Mouse (Mus musculus): ENCODE data around the gene 5730522E02Rik. TPM values are rescaled to one million over a fixed set of nuclear protein-coding genes. Genes with fewer than 3 reads are reported as not detected.

Gene 5730522E02Rik
- polyA plus RNA-seq, 1 experiment from 2014 or later: 2.6 TPM

- Histone ChIP-seq H3K36me3 (ENCODE audit: control insufficient read depth, insufficient read depth, low read length) (no peaks in the 10 kb centered on the region), H3K9me3 (ENCODE audit: control insufficient read depth, low read length) (no peaks in the 10 kb centered on the region), H3K27ac (replicated peaks; ENCODE audit: low read depth, low read length) (no peak overlapping the region), H3K4me3 (ENCODE audit: low read depth, low read length) (no peak overlapping the region), H3K9ac (ENCODE audit: low read depth, low read length) (no peak overlapping the region), H3K4me1 (ENCODE audit: control insufficient read depth, insufficient read depth, low read length) (no peaks in the 10 kb centered on the region), H3K27me3 (replicated peaks; ENCODE audit: control insufficient read depth, insufficient read depth, low read length) (no peaks in the 10 kb centered on the region), H3K4me2 (ENCODE audit: low read depth, low read length) (peak overlapping the region; percentile 22)
- ATAC-seq (ENCODE audit: low read depth) (no peak), DNase-seq (ENCODE audit: low spot score) (peak; percentile 33)
- WGBS: 45% methylated on average over 9 of the region's 9 CpGs
These were observed 354.8 kb downstream of the 5730522E02Rik start for GRCm38 (mm10) chr11:25855794-25856193.

GRCm38 (mm10) chr11:25854216-25854615 lies 356.3 kb downstream of the 5730522E02Rik start:
- H3K36me3 ChIP-seq (ENCODE audit: control insufficient read depth, insufficient read depth, low read length): no peaks in the 10 kb centered on the region
- no peak for DNase-seq (ENCODE audit: low spot score)
- H3K4me1 ChIP-seq (ENCODE audit: control insufficient read depth, insufficient read depth, low read length): no peaks in the 10 kb centered on the region
- no peak overlapping the region for H3K27ac ChIP-seq (replicated peaks; ENCODE audit: low read depth, low read length)
- no peaks in the 10 kb centered on the region for H3K27me3 ChIP-seq (replicated peaks; ENCODE audit: control insufficient read depth, insufficient read depth, low read length)
- no peak overlapping the region for H3K4me3 ChIP-seq (ENCODE audit: low read depth, low read length)
- H3K9me3 ChIP-seq (ENCODE audit: control insufficient read depth, low read length): no peaks in the 10 kb centered on the region
- WGBS: 83% methylated on average over 10 of the region's 10 CpGs
- ATAC-seq (ENCODE audit: low read depth): no peak
- no peak overlapping the region for H3K4me2 ChIP-seq (ENCODE audit: low read depth, low read length)
- no peak overlapping the region for H3K9ac ChIP-seq (ENCODE audit: low read depth, low read length)

- Histone ChIP-seq H3K4me1 (ENCODE audit: control insufficient read depth, insufficient read depth, low read length) (no peaks in the 10 kb centered on the region), H3K9me3 (ENCODE audit: control insufficient read depth, low read length) (no peaks in the 10 kb centered on the region), H3K9ac (ENCODE audit: low read depth, low read length) (no peak overlapping the region), H3K4me3 (ENCODE audit: low read depth, low read length) (no peak overlapping the region), H3K27ac (replicated peaks; ENCODE audit: low read depth, low read length) (no peak overlapping the region), H3K27me3 (replicated peaks; ENCODE audit: control insufficient read depth, insufficient read depth, low read length) (no peaks in the 10 kb centered on the region), H3K36me3 (ENCODE audit: control insufficient read depth, insufficient read depth, low read length) (no peaks in the 10 kb centered on the region), H3K4me2 (ENCODE audit: low read depth, low read length) (no peak overlapping the region)
- ATAC-seq (ENCODE audit: low read depth) (no peak), DNase-seq (ENCODE audit: low spot score) (no peak)
- WGBS: 39% methylated on average over 5 of the region's 5 CpGs
These were observed 357.5 kb downstream of the 5730522E02Rik start for GRCm38 (mm10) chr11:25853032-25853431.

- 49% methylated on average over 14 of the region's 14 CpGs for WGBS
- ATAC-seq (ENCODE audit: low read depth): no peak
- H3K9me3 ChIP-seq (ENCODE audit: control insufficient read depth, low read length): no peaks in the 10 kb centered on the region
These were observed 361.5 kb downstream of the 5730522E02Rik start for GRCm38 (mm10) chr11:25848824-25849644.

GRCm38 (mm10) chr11:25838451-25838850 lies 372.1 kb downstream of the 5730522E02Rik start:
- no peak overlapping the region for H3K9ac ChIP-seq (ENCODE audit: low read depth, low read length)
- H3K9me3 ChIP-seq (ENCODE audit: control insufficient read depth, low read length): no peaks in the 10 kb centered on the region

More at GRCm38 (mm10) chr11:25848824-25849644, 361.5 kb downstream of the 5730522E02Rik start:
- no peaks in the 10 kb centered on the region for H3K4me1 ChIP-seq (ENCODE audit: control insufficient read depth, insufficient read depth, low read length)
- H3K27me3 ChIP-seq (replicated peaks; ENCODE audit: control insufficient read depth, insufficient read depth, low read length): no peaks in the 10 kb centered on the region
- H3K4me2 ChIP-seq (ENCODE audit: low read depth, low read length): peak overlapping the region; percentile 7; the same call in 1 of the 2 replicates
- no peaks in the 10 kb centered on the region for H3K36me3 ChIP-seq (ENCODE audit: control insufficient read depth, insufficient read depth, low read length)
- H3K27ac ChIP-seq (replicated peaks; ENCODE audit: low read depth, low read length): no peak overlapping the region
- no peak for DNase-seq (ENCODE audit: low spot score)
- no peak overlapping the region for H3K9ac ChIP-seq (ENCODE audit: low read depth, low read length)
- no peak overlapping the region for H3K4me3 ChIP-seq (ENCODE audit: low read depth, low read length)

GRCm38 (mm10) chr11:25819789-25820188 lies 390.8 kb downstream of the 5730522E02Rik start:
- DNase-seq (ENCODE audit: low spot score) (no peak), ATAC-seq (ENCODE audit: low read depth) (no peak)
- H3K27ac ChIP-seq (replicated peaks; ENCODE audit: low read depth, low read length): no peak overlapping the region

More at GRCm38 (mm10) chr11:25838451-25838850, 372.1 kb downstream of the 5730522E02Rik start:
- Histone ChIP-seq H3K4me3 (ENCODE audit: low read depth, low read length) (no peak overlapping the region), H3K4me1 (ENCODE audit: control insufficient read depth, insufficient read depth, low read length) (no peaks in the 10 kb centered on the region), H3K4me2 (ENCODE audit: low read depth, low read length) (no peak overlapping the region), H3K27me3 (replicated peaks; ENCODE audit: control insufficient read depth, insufficient read depth, low read length) (no peaks in the 10 kb centered on the region), H3K27ac (replicated peaks; ENCODE audit: low read depth, low read length) (no peak overlapping the region), H3K36me3 (ENCODE audit: control insufficient read depth, insufficient read depth, low read length) (no peaks in the 10 kb centered on the region)
- no peak for ATAC-seq (ENCODE audit: low read depth)
- no peak for DNase-seq (ENCODE audit: low spot score)
- WGBS: 72% methylated on average over 1 of the region's 1 CpGs

GRCm38 (mm10) chr11:25813446-25813845 lies 397.1 kb downstream of the 5730522E02Rik start:
- Histone ChIP-seq H3K9me3 (ENCODE audit: control insufficient read depth, low read length) (no peaks in the 10 kb centered on the region), H3K27ac (replicated peaks; ENCODE audit: low read depth, low read length) (no peak overlapping the region), H3K4me2 (ENCODE audit: low read depth, low read length) (no peak overlapping the region), H3K27me3 (replicated peaks; ENCODE audit: control insufficient read depth, insufficient read depth, low read length) (no peaks in the 10 kb centered on the region), H3K4me3 (ENCODE audit: low read depth, low read length) (no peak overlapping the region), H3K36me3 (ENCODE audit: control insufficient read depth, insufficient read depth, low read length) (no peaks in the 10 kb centered on the region), H3K9ac (ENCODE audit: low read depth, low read length) (no peak overlapping the region), H3K4me1 (ENCODE audit: control insufficient read depth, insufficient read depth, low read length) (no peaks in the 10 kb centered on the region)
- no peak for DNase-seq (ENCODE audit: low spot score)
- WGBS: 80% methylated on average over 2 of the region's 2 CpGs
- no peak for ATAC-seq (ENCODE audit: low read depth)

More at GRCm38 (mm10) chr11:25819789-25820188, 390.8 kb downstream of the 5730522E02Rik start:
- Histone ChIP-seq H3K9me3 (ENCODE audit: control insufficient read depth, low read length) (0 out of 2 replicates have a peak, but pooled peaks cover 6% of the 10 kb centered on the region), H3K36me3 (ENCODE audit: control insufficient read depth, insufficient read depth, low read length) (no peaks in the 10 kb centered on the region), H3K4me2 (ENCODE audit: low read depth, low read length) (no peak overlapping the region), H3K4me3 (ENCODE audit: low read depth, low read length) (no peak overlapping the region), H3K4me1 (ENCODE audit: control insufficient read depth, insufficient read depth, low read length) (no peaks in the 10 kb centered on the region), H3K9ac (ENCODE audit: low read depth, low read length) (no peak overlapping the region), H3K27me3 (replicated peaks; ENCODE audit: control insufficient read depth, insufficient read depth, low read length) (no peaks in the 10 kb centered on the region)

GRCm38 (mm10) chr11:25787691-25788090 lies 422.9 kb downstream of the 5730522E02Rik start:
- 90% methylated on average over 1 of the region's 1 CpGs for WGBS

GRCm38 (mm10) chr11:25772231-25772630 lies 438.3 kb downstream of the 5730522E02Rik start:
- Histone ChIP-seq H3K27ac (replicated peaks; ENCODE audit: low read depth, low read length) (no peak overlapping the region), H3K36me3 (ENCODE audit: control insufficient read depth, insufficient read depth, low read length) (no peaks in the 10 kb centered on the region), H3K9ac (ENCODE audit: low read depth, low read length) (no peak overlapping the region), H3K4me1 (ENCODE audit: control insufficient read depth, insufficient read depth, low read length) (no peaks in the 10 kb centered on the region), H3K9me3 (ENCODE audit: control insufficient read depth, low read length) (peaks cover 4% of the 10 kb centered on the region; the same call in 1 of the 2 replicates), H3K27me3 (replicated peaks; ENCODE audit: control insufficient read depth, insufficient read depth, low read length) (no peaks in the 10 kb centered on the region), H3K4me2 (ENCODE audit: low read depth, low read length) (no peak overlapping the region), H3K4me3 (ENCODE audit: low read depth, low read length) (no peak overlapping the region)
- 61% methylated on average over 1 of the region's 1 CpGs for WGBS
- DNase-seq (ENCODE audit: low spot score) (no peak), ATAC-seq (ENCODE audit: low read depth) (no peak)

More at GRCm38 (mm10) chr11:25787691-25788090, 422.9 kb downstream of the 5730522E02Rik start:
- Histone ChIP-seq H3K4me3 (ENCODE audit: low read depth, low read length) (no peak overlapping the region), H3K4me1 (ENCODE audit: control insufficient read depth, insufficient read depth, low read length) (no peaks in the 10 kb centered on the region), H3K9ac (ENCODE audit: low read depth, low read length) (no peak overlapping the region), H3K27ac (replicated peaks; ENCODE audit: low read depth, low read length) (no peak overlapping the region), H3K36me3 (ENCODE audit: control insufficient read depth, insufficient read depth, low read length) (no peaks in the 10 kb centered on the region), H3K9me3 (ENCODE audit: control insufficient read depth, low read length) (no peaks in the 10 kb centered on the region), H3K4me2 (ENCODE audit: low read depth, low read length) (no peak overlapping the region), H3K27me3 (replicated peaks; ENCODE audit: control insufficient read depth, insufficient read depth, low read length) (no peaks in the 10 kb centered on the region)
- ATAC-seq (ENCODE audit: low read depth): no peak
- no peak for DNase-seq (ENCODE audit: low spot score)

All from embryonic facial prominence, embryonic 14.5 days (tissue).